Mouse (Mus musculus) frontal cortex, postnatal 36 days (tissue): ENCODE measurements at regions not wholly inside any gene's neighbourhood (a gene's known extent, or its start where the extent isn't known, plus 50 kb on each side); places are given as distances from the start of the nearest gene placed in this dataset.
A peak's percentile ranks its signal among the peaks of the same experiment; 100 is the strongest.

Source experiments
- DNase-seq, 2 experiments: peaks; one replicate each; pipeline ENCODE4 v3.0.0; 2022; ENCODE audit warnings: low spot score in 2 of 2

- no peak for DNase-seq
Observed at GRCm38 (mm10) chr8:49845575-49845974, 1001.8 kb upstream of the Tenm3 start.

DNA sequence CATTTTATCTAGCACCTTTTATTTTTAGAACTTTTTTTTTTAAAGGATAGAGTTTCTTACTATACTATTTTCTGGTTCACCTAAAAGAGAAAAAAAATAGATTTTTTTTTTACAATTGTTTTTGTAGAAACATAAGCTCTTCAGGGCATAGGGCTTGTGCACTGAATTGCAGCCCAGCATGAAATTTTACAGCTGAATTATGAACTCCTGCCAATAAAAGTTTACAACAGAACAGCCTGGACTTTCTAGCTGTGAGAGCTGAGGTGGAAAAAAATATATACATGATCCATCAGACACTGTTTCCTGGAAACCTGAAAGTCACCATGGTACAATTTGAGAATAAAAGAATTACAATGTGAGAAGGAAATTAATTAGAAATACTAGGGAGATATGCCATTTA is 988.2 kb upstream of the Tenm3 start:
- no peak for DNase-seq

GRCm38 (mm10) chr8:49829345-49829744 is 985.6 kb upstream of the Tenm3 start:
- DNase-seq: peak; percentile 44 to 76

GRCm38 (mm10) chr8:49826231-49826630 is 982.5 kb upstream of the Tenm3 start:
- no peak for DNase-seq

DNA sequence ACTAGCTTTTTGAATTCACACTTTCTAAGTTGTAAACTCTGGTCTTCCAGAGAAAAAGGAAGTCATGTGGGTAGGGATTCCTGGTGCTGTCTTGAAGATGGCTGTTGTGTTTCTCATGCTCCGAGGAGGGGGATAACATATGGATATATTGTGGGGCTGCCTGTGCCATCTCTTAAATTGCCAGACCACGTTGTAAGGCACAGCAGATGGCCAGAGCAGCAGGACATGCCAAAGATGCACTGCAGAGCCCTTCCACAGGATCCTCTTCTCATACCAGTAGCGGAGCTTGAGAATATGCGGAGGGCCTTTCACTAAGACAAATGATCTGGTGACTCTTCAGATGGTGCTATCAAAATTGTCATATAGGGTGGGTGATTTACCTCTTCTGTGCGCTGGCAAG is 981.2 kb upstream of the Tenm3 start:
- DNase-seq: no peak

DNA sequence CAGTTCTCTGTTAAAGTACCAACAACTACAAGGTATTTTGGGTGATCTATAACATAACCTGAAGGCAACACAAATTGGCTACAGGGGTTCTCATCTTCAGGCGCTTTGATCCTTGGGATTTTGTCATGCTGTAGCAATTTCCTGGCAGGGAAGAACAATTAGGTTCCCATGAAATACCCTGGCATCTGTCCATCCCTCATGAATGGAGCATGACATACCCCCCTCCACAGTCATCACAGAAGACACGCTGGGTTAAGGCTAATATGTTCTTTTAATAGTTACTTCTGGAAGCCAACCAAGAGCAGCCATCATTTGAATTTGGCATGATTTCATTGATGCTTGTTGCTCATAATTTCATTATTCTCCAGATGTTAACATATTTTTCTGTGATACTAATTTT is 979.0 kb upstream of the Tenm3 start:
- no peak for DNase-seq

DNA sequence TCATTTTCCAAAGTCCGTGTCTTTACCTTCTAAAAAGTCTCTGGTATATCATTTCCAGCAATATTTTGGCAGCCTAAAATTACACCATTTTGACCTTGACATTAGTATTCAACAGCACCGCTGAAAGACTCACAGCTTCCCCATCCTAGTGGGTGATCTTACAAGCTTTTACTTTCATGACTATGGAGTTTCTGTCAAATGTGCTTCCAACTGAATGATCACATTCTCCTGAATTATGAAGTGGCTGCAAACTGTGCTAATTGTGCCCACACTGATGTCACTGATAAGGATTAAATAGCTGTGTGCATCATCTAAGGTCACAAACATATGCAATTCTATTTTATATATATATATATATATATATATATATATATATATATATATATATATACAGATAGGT is 955.5 kb upstream of the Tenm3 start:
- no peak for DNase-seq

- no peak for DNase-seq
Observed at GRCm38 (mm10) chr8:49796741-49797140, 953.0 kb upstream of the Tenm3 start.

GRCm38 (mm10) chr8:49794491-49794890 is 950.7 kb upstream of the Tenm3 start:
- DNase-seq: no peak

DNA sequence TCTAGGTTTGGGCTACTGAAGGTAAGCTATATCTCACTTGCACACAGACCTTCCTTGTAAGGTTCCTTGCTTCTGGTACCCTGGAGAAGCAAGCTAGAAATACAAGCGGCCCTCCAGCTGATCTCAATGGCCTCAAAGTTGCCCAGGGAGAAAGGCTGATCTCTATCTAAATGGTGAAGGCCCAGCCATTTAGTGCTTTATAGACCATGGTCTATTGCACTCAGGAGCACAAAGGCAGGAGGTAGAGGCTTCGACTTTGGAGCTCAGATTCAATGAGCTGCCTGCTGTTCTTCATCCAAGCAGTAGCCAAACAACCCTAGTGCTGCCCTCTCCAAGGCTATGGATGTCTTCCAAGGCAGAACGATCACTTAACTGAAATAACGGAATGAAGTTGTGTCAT is 926.1 kb upstream of the Tenm3 start:
- no peak for DNase-seq

DNA sequence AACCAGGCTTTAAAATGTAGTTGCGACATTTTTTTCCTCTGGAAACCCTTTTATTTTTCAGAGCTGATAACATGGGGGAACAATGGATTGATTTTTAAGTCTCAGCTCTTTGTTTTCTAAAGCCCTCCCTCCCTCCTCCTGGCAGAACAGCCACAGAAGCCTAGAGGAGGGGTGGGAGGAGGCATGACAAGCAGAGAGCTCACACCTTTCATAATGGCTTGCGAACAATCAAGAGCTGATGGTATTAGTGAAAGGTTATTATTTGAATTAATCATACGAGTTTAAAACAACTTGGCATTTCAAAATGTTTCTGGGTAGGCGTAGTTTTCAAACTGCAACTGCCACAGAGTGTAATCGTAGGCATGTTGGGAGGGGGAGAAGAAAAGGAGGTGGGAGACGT is 894.3 kb upstream of the Tenm3 start:
- DNase-seq: no peak

DNA sequence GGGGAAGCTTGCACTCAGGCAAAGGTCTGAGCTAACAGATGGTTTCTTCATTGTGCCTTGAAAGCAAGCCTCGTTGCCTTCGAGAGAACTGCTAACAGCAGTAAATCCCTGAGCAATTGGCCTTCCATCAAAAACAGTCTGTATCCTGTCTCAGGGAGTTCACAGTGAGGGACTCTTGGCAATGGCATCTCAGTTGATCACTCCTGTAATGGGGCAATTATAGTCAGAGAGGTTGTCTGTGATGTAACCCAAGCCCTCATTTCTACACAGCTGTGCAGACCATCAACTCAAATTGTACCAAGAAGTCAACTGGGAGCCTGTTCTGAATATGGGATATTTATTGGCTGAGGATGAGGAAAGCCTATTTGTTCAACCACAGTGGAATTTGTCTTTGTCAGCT is 885.4 kb upstream of the Tenm3 start:
- DNase-seq: no peak

DNA sequence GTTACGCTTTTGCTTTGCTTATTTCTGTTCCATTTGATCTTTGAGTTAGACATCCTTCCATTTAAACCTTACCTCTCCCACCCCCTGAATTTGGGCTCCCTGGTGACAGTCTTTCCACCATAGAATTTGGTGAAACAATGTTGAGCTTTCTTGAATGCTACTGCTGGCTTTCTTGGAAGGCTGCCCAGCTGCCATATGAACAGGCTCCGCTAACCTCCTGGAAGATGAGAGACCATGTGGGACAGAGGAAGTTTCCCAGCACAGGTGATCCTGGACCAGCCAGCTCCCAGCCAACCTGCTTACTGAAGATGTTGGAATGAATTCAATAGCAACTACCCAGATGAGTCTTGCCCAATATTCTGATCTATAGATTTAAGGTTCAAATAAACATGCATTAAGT is 868.6 kb upstream of the Tenm3 start:
- peak in 1 of 2 experiments; percentile 2 for DNase-seq

DNA sequence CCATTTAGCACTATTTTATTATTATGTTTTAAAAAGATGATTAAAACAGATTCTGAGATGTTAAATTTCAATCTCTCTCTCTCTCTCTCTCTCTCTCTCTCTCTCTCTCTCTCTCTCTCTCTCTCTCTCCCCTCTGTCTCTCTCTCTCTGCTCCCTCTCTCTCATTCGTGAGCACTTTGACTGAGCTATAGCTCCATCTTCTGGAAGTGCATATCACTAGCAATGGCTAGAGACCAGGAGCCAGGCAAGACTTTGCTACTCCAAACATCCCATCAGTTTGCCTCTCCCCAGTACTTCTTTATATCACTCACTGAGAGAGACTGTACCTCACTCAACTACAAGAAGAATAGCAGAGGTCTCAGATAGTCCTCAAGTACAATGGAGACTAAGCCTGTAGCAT is 865.0 kb upstream of the Tenm3 start:
- peak; percentile 3 to 48 for DNase-seq

DNA sequence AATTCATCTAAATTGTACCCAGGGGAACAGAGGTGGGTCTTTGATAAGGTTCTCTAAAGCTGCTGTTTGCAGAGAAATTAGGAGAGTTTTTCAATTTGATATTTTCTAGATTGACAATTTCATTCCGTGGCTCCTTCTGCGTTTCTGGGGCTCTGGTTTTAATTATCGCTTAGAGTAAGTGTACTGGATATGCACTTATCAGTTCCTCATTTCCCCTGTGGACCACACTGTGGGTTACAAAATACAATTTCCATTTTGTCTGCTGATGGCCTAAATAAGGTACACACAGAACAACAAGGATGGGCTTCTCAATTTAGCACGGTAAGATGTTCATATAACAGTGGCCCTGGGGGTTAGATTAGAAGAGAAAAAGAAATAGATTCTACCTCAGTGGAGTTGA is 855.3 kb upstream of the Tenm3 start:
- no peak for DNase-seq

DNA sequence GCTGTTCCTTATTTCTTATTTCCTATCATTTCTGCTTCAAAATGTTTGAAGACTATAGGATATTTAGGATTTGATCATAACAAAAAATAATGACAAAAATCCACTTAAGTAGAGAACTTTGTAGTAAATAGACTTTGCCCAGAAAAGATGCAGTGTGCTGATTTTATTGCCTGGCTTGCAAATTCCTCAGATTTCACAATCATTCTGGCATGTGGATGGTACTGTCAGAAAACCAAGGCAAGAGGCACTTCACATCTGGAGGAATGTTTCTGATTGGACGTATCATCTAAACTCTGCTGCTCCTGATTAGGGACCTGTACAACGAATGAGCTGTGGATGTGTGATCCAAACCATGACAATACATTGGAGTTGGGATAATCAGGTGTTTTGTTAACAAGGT is 853.0 kb upstream of the Tenm3 start:
- no peak for DNase-seq
